Mouse (Mus musculus) hindbrain, embryonic 15.5 days (tissue): ENCODE measurements around the gene Thtpa. TPM values are rescaled to one million over a fixed set of nuclear protein-coding genes. Genes with fewer than 3 reads are reported as not detected.

Source experiments
- ATAC-seq: fragments of 200-750 bp; cut with Nextera tagmentation; 2 replicates; pipeline ENCODE4 v1.8.0; 2017; ENCODE audit warnings: low read depth, moderate number of reproducible peaks, moderate TSS enrichment; ENCODE audit not compliant: low FRiP score
- H3K27ac ChIP-seq: fragments of 300-500 bp; sonication (generic); replicated peaks from 2 replicates; pipeline ENCODE4 v1.5.1; 2015; ENCODE audit warnings: mild to moderate bottlenecking, inconsistent platforms
- H3K27me3 ChIP-seq: fragments of 300-500 bp; sonication (generic); 2 replicates; pipeline ENCODE4 v1.6.1; 2015; ENCODE audit warnings: control low read depth, inconsistent platforms
- H3K36me3 ChIP-seq: fragments of 300-500 bp; sonication (generic); 2 replicates; pipeline ENCODE4 v1.6.1; 2015; ENCODE audit warnings: control low read depth, inconsistent platforms
- H3K4me1 ChIP-seq: fragments of 300-500 bp; sonication (generic); replicated peaks from 2 replicates; pipeline ENCODE4 v1.6.1; 2015; ENCODE audit warnings: control low read depth, inconsistent platforms
- H3K4me2 ChIP-seq: fragments of 300-500 bp; sonication (generic); 2 replicates; pipeline ENCODE4 v1.6.1; 2015; ENCODE audit warnings: moderate library complexity, mild to moderate bottlenecking, inconsistent platforms
- H3K4me3 ChIP-seq: fragments of 300-500 bp; sonication (generic); 2 replicates; pipeline ENCODE4 v1.5.1; 2015; ENCODE audit warnings: mild to moderate bottlenecking, inconsistent platforms
- H3K9ac ChIP-seq: fragments of 300-500 bp; sonication (generic); 2 replicates; pipeline ENCODE4 v1.6.1; 2015; ENCODE audit warnings: inconsistent platforms
- H3K9me3 ChIP-seq: fragments of 300-500 bp; sonication (generic); 2 replicates; pipeline ENCODE4 v1.6.1; 2016; ENCODE audit warnings: control low read depth, inconsistent platforms
- WGBS: fragments of 180-500 bp; shearing (Covaris S2); methylation state at CpG from one replicate; pipeline ENCODE4 v1.1.7; 2015; 5-methylcytosine and 5-hydroxymethylcytosine counted together
- polyA plus RNA-seq: library from polyadenylated mRNA; unstranded; fragments of >200 nt; fragmentation: Nextera tagmentation; extraction: Ambion mirVana; gene quantifications from 2 replicates; pipeline ENCODE4 v1.2.1, GENCODE M21; 2015

Gene Thtpa
- polyA plus RNA-seq, 1 experiment from 2014 or later = 32.6 TPM

- no peak overlapping the region for H3K9ac ChIP-seq
- peaks cover 44% of the 10 kb centered on the region for H3K4me1 ChIP-seq
- no peaks in the 10 kb centered on the region for H3K27me3 ChIP-seq
- no peak overlapping the region for H3K4me2 ChIP-seq
- no peak overlapping the region for H3K27ac ChIP-seq
- whole genome bisulfite sequencing = 86% methylated on average over 22 of the region's 22 CpGs
- no peak overlapping the region for H3K4me3 ChIP-seq
- ATAC-seq = no peak
- H3K9me3 ChIP-seq = no peaks in the 10 kb centered on the region
- H3K36me3 ChIP-seq = peaks cover 35% of the 10 kb centered on the region
Measured at GRCm38 (mm10) chr14:55063581-55064381, 30.8 kb upstream of the Thtpa start.

- WGBS = 80% methylated on average over 35 of the region's 35 CpGs
Measured at GRCm38 (mm10) chr14:55064481-55065370, 29.9 kb upstream of the Thtpa start.

GRCm38 (mm10) chr14:55065391-55065790 is 29.2 kb upstream of the Thtpa start:
- Histone ChIP-seq H3K9ac (no peak overlapping the region), H3K4me2 (no peak overlapping the region), H3K9me3 (no peaks in the 10 kb centered on the region), H3K36me3 (peaks cover 51% of the 10 kb centered on the region), H3K4me1 (peaks cover 29% of the 10 kb centered on the region), H3K4me3 (no peak overlapping the region), H3K27me3 (no peaks in the 10 kb centered on the region), H3K27ac (no peak overlapping the region)
- no peak for ATAC-seq
- WGBS = 89% methylated on average over 13 of the region's 13 CpGs

More at GRCm38 (mm10) chr14:55064481-55065370, 29.9 kb upstream of the Thtpa start:
- no peak for ATAC-seq
- H3K27me3 ChIP-seq = no peaks in the 10 kb centered on the region
- H3K9me3 ChIP-seq = no peaks in the 10 kb centered on the region
- H3K9ac ChIP-seq = no peak overlapping the region
- H3K36me3 ChIP-seq = peaks cover 45% of the 10 kb centered on the region
- no peak overlapping the region for H3K27ac ChIP-seq
- H3K4me3 ChIP-seq = no peak overlapping the region
- H3K4me2 ChIP-seq = no peak overlapping the region
- H3K4me1 ChIP-seq = peaks cover 34% of the 10 kb centered on the region

- Histone ChIP-seq H3K9ac (no peak overlapping the region), H3K4me1 (peaks cover 23% of the 10 kb centered on the region), H3K36me3 (peaks cover 51% of the 10 kb centered on the region), H3K27ac (no peak overlapping the region), H3K4me3 (no peak overlapping the region), H3K9me3 (no peaks in the 10 kb centered on the region), H3K27me3 (no peaks in the 10 kb centered on the region), H3K4me2 (no peak overlapping the region)
- ATAC-seq = no peak
- WGBS = 93% methylated on average over 8 of the region's 8 CpGs
Measured at GRCm38 (mm10) chr14:55066042-55066441, 28.5 kb upstream of the Thtpa start.

GRCm38 (mm10) chr14:55071756-55072155 is 22.8 kb upstream of the Thtpa start:
- ATAC-seq = no peak
- Histone ChIP-seq H3K4me1 (peaks cover 15% of the 10 kb centered on the region; the same call in 1 of the 2 replicates), H3K36me3 (peaks cover 57% of the 10 kb centered on the region), H3K9me3 (no peaks in the 10 kb centered on the region), H3K9ac (no peak overlapping the region), H3K4me3 (no peak overlapping the region), H3K4me2 (no peak overlapping the region), H3K27me3 (no peaks in the 10 kb centered on the region), H3K27ac (0 out of 2 replicates have a peak overlapping the region, but pooled peaks have one; percentile 9)
- 26% methylated on average over 19 of the region's 19 CpGs for WGBS

- 92% methylated on average over 12 of the region's 12 CpGs for WGBS
- Histone ChIP-seq H3K27ac (no peak overlapping the region), H3K4me2 (no peak overlapping the region), H3K27me3 (no peaks in the 10 kb centered on the region), H3K4me3 (no peak overlapping the region), H3K9ac (no peak overlapping the region), H3K4me1 (peaks cover 42% of the 10 kb centered on the region), H3K36me3 (peaks cover 39% of the 10 kb centered on the region), H3K9me3 (no peaks in the 10 kb centered on the region)
- no peak for ATAC-seq
Measured at GRCm38 (mm10) chr14:55074416-55074815, 20.2 kb upstream of the Thtpa start.

- Histone ChIP-seq H3K4me2 (no peak overlapping the region), H3K36me3 (peaks cover 29% of the 10 kb centered on the region), H3K4me1 (peaks cover 48% of the 10 kb centered on the region), H3K4me3 (no peak overlapping the region), H3K27me3 (no peaks in the 10 kb centered on the region), H3K27ac (peak overlapping the region; percentile 47), H3K9me3 (no peaks in the 10 kb centered on the region), H3K9ac (no peak overlapping the region)
- ATAC-seq = no peak
- 41% methylated on average over 6 of the region's 6 CpGs for WGBS
Measured at GRCm38 (mm10) chr14:55076224-55076623, 18.4 kb upstream of the Thtpa start.

- Histone ChIP-seq H3K4me2 (no peak overlapping the region), H3K27me3 (no peaks in the 10 kb centered on the region), H3K27ac (peak overlapping the region; percentile 80; the same call in 1 of the 2 replicates), H3K9ac (no peak overlapping the region), H3K4me1 (peaks cover 43% of the 10 kb centered on the region), H3K36me3 (peaks cover 24% of the 10 kb centered on the region), H3K4me3 (no peak overlapping the region), H3K9me3 (no peaks in the 10 kb centered on the region)
- no peak for ATAC-seq
- WGBS = 62% methylated on average over 3 of the region's 3 CpGs
Measured at GRCm38 (mm10) chr14:55076956-55077355, 17.6 kb upstream of the Thtpa start.

GRCm38 (mm10) chr14:55077481-55078365 is 16.9 kb upstream of the Thtpa start:
- H3K4me3 ChIP-seq = no peak overlapping the region
- peaks cover 16% of the 10 kb centered on the region for H3K36me3 ChIP-seq
- 13% methylated on average over 15 of the region's 15 CpGs for WGBS
- H3K27ac ChIP-seq = peak overlapping the region; percentile 80
- H3K4me1 ChIP-seq = peaks cover 39% of the 10 kb centered on the region
- no peaks in the 10 kb centered on the region for H3K27me3 ChIP-seq
- H3K9ac ChIP-seq = peak overlapping the region; percentile 26; the same call in 1 of the 2 replicates
- ATAC-seq = peak; percentile 46
- H3K9me3 ChIP-seq = no peaks in the 10 kb centered on the region
- peak overlapping the region; percentile 39 for H3K4me2 ChIP-seq

- peak; percentile 43 for ATAC-seq
- Histone ChIP-seq H3K4me1 (peaks cover 44% of the 10 kb centered on the region), H3K9me3 (no peaks in the 10 kb centered on the region), H3K27me3 (no peaks in the 10 kb centered on the region), H3K4me3 (no peak overlapping the region), H3K4me2 (peak overlapping the region; percentile 39), H3K36me3 (peaks cover 8% of the 10 kb centered on the region), H3K27ac (peak overlapping the region; percentile 80), H3K9ac (peak overlapping the region; percentile 26; the same call in 1 of the 2 replicates)
- WGBS = 3% methylated on average over 23 of the region's 23 CpGs
Measured at GRCm38 (mm10) chr14:55078366-55078989, 16.1 kb upstream of the Thtpa start.
